Mouse (Mus musculus) layer of hippocampus, adult 2 months (tissue): ENCODE measurements around the gene Wdr59. TPM values are rescaled to one million over a fixed set of nuclear protein-coding genes. Genes with fewer than 3 reads are reported as not detected.

Source experiments
- DNase-seq, 2 experiments: peaks; one replicate each; pipeline ENCODE4 v3.0.0; 2022; ENCODE audit warnings: low spot score in 2 of 2
- H3K27ac ChIP-seq: fragments of 200-600 bp; 2 replicates; pipeline ENCODE4 v1.8.1; 2022
- H3K4me3 ChIP-seq: fragments of 200-600 bp; 2 replicates; pipeline ENCODE4 v1.8.1; 2022; ENCODE audit warnings: mild to moderate bottlenecking
- CTCF ChIP-seq: fragments of 200-600 bp; conservative IDR thresholded peaks from 2 replicates; pipeline ENCODE4 v1.8.1; 2022; ENCODE audit warnings: antibody characterized with exemption, mild to moderate bottlenecking, moderate library complexity
- total RNA-seq, 2 experiments: library from RNA; stranded (reverse); gene quantifications; 2 replicates each; pipeline ENCODE4 v1.2.3; 2021

The Wdr59 gene
- total RNA-seq, 2 experiments from 2014 or later, result 24.1 to 24.2 TPM

GRCm38 (mm10) chr8:111551511-111552130, 29.7 kb upstream of the Wdr59 start:
- no peak overlapping the region for H3K4me3 ChIP-seq
- peak overlapping the region; percentile 19; the same call in 1 of the 2 replicates for H3K27ac ChIP-seq
- no peak for TF ChIP-seq CTCF
- no peak for DNase-seq

- TF ChIP-seq CTCF, result no peak
- Histone ChIP-seq H3K27ac (peak overlapping the region; percentile 55; the same call in 1 of the 2 replicates), H3K4me3 (no peak overlapping the region)
- DNase-seq, result no peak
These were observed 28.3 kb upstream of the Wdr59 start for GRCm38 (mm10) chr8:111550002-111550870.

- no peak overlapping the region for H3K27ac ChIP-seq
- no peak overlapping the region for H3K4me3 ChIP-seq
- DNase-seq, result no peak
- TF ChIP-seq CTCF, result no peak
These were observed 26.3 kb upstream of the Wdr59 start for GRCm38 (mm10) chr8:111548201-111548600.

DNA sequence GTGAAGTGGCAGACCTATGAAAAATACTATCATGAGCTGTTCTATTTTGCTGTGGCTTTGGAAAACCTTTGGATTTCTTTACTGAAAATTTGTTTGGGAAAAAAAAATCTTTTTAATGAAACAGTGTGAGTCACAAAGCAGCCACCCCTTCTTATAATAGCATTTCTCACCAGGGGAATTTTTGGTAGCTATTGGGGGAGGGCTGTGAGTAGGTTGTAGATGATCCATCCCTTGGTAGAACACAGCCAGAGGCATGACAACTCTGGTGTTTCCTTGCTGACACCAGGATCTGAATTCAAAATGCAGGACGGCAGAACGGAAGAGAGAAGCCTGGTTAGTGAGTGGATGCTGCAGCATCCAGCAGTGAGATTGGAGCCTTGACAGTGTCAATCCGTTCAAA, 25.3 kb upstream of the Wdr59 start:
- Histone ChIP-seq H3K27ac (peak overlapping the region; percentile 8; the same call in 1 of the 2 replicates), H3K4me3 (no peak overlapping the region)
- TF ChIP-seq CTCF, result no peak
- peak in 1 of 2 experiments; percentile 54 for DNase-seq

- H3K4me3 ChIP-seq, result no peak overlapping the region
- TF ChIP-seq CTCF, result no peak
- H3K27ac ChIP-seq, result no peak overlapping the region
- no peak for DNase-seq
These were observed 23.7 kb upstream of the Wdr59 start for GRCm38 (mm10) chr8:111545406-111546156.

DNA sequence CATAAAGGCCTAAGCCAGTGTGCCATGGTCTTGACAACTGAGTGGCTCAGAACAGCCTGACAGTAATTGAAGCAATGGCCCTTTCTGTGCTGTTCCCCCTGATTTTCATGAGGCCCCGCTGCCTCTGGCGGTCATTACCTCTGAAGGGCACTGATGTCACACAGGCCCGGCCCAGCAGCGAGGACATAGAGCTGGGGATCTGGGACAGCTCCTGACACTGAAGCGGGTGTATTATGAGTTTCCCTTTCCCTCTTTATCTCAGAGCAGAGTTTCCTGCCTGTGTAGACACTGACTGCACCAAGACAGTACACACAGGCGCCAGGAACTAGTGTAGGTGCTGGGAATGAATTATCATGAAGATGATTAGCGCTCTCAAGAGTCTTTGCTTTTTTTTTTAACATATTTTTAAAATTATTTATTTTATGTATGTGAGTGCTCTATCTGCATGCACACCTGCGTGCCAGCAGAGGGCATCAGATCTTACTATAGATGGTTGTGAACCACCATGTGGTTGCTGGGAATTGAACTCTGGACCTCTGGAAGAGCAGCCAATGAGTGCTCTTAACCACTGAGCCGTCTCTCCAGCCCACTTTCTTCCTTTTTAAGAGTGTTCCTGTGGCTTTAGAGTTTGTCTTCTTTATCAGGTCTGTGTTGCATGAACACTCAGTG, 22.0 kb upstream of the Wdr59 start:
- Histone ChIP-seq H3K27ac (no peak overlapping the region), H3K4me3 (no peak overlapping the region)
- no peak for DNase-seq
- TF ChIP-seq CTCF, result peak; percentile 52

DNA sequence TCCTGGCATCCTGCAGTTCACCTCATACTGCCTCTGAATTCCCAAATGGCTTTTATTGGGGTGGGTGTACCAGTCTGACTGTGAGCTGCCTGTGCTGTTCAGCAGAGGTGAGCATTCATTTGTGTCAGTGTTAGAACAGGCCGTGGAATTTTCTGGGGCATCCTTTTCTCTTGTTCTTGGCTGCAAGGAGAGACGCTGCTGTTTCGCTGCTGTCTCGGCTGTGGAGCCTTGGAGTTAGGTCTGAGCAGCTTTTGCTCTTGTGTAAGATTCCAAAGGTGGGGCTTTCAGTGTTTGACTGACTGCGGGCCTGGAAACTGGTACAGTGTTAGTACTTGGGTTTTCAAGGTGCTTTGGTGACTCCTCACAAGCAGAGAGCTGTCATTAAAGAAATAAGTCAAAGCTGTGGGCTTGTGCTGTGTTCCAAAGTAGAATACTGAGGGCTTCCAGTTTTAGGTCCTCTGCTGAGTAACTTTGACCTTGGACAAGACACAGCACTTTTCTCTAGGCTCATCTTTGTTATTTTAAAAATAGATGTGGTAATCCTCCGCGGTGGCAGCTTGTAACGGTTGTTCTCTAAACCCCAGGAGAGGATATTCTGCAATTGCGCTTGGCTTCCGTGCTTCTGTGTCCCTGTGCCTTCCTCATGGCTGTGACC, 17.7 kb upstream of the Wdr59 start:
- H3K4me3 ChIP-seq, result peak overlapping the region; percentile 91
- DNase-seq, result no peak
- no peak for TF ChIP-seq CTCF
- peak overlapping the region; percentile 91 for H3K27ac ChIP-seq

- no peak for TF ChIP-seq CTCF
- Histone ChIP-seq H3K27ac (peak overlapping the region; percentile 91), H3K4me3 (peak overlapping the region; percentile 91)
- no peak for DNase-seq
These were observed 16.3 kb upstream of the Wdr59 start for GRCm38 (mm10) chr8:111538194-111538593.

- no peak for TF ChIP-seq CTCF
- peak overlapping the region; percentile 91 for H3K27ac ChIP-seq
- DNase-seq, result no peak
These were observed 15.9 kb upstream of the Wdr59 start for GRCm38 (mm10) chr8:111537765-111538158.

GRCm38 (mm10) chr8:111536978-111537764, 15.3 kb upstream of the Wdr59 start:
- peak; percentile 17; the same call in 1 of the 2 replicates for TF ChIP-seq CTCF
- DNase-seq, result no peak
- Histone ChIP-seq H3K27ac (peak overlapping the region; percentile 91), H3K4me3 (peak overlapping the region; percentile 91)

More at GRCm38 (mm10) chr8:111537765-111538158, 15.9 kb upstream of the Wdr59 start:
- H3K4me3 ChIP-seq, result peak overlapping the region; percentile 91
